Mouse (Mus musculus) bone marrow, adult 2 months (tissue): ENCODE data around the gene Il4.

Experiments
- CTCF ChIP-seq: fragments of 200-500 bp; IDR thresholded peaks from 2 replicates; pipeline ENCODE4 v1.5.1; 2011; ENCODE audit warnings: low read length, control low read depth; ENCODE audit not compliant: control insufficient read depth, insufficient read depth
- POLR2A ChIP-seq: fragments of 200-500 bp; IDR thresholded peaks from 2 replicates; pipeline ENCODE4 v1.6.1; 2011; ENCODE audit warnings: low read depth, mild to moderate bottlenecking, control low read depth, low read length, borderline replicate concordance; ENCODE audit not compliant: control insufficient read depth

- TF ChIP-seq CTCF (no peak), POLR2A (no peak)
Measured at GRCm38 (mm10) chr11:53637803-53638260, 19.4 kb upstream of the Il4 start.
